Mouse (Mus musculus) thymus, postnatal 36 days (tissue): ENCODE results near the gene N4bp3.

Experiments used
- DNase-seq, 2 experiments: peaks; one replicate each; pipeline ENCODE4 v3.0.0; 2022; ENCODE audit warnings: mixed read lengths in 2 of 2

N4bp3 gene

DNA sequence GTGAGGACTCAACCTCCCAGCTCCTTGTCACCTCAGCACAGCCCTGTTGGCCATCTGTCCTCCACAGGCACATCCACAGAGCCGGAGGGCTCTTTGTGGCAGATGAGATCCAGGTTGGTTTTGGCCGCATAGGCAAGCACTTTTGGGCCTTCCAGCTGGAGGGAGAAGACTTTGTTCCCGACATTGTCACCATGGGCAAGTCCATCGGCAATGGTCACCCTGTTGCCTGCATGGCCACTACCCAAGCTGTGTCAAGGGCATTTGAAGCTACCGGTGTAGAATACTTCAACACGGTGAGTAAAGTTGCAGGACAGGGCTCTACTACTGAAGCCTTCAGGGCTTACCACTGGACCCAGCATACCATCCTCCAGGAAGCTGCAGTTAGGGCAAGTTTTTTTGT is 56.8 kb downstream of the N4bp3 start:
- DNase-seq, result no peak

DNA sequence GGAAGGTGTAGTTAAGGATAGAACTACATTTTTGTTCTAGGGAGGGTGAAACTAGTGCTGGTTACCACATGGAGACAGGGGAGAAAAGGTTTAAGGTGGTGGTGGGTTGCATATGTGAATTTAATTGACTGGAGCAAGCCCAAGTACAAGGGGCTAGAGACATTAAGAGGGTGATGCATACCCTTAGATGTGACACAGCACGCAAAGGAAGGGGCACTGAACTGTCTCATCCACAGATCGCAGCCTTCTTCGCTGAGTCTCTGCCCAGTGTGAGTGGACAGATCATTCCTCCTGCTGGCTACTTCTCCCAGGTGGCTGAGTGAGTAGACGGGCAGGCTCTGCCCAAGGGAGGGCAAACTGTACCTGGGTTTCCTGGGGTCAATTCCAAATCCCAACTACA is 57.3 kb downstream of the N4bp3 start:
- no peak for DNase-seq
